Mouse (Mus musculus): ENCODE measurements at regions not wholly inside any gene's neighbourhood (a gene's known extent, or its start where the extent isn't known, plus 50 kb on each side); places are given as distances from the start of the nearest gene placed in this dataset.

DNA sequence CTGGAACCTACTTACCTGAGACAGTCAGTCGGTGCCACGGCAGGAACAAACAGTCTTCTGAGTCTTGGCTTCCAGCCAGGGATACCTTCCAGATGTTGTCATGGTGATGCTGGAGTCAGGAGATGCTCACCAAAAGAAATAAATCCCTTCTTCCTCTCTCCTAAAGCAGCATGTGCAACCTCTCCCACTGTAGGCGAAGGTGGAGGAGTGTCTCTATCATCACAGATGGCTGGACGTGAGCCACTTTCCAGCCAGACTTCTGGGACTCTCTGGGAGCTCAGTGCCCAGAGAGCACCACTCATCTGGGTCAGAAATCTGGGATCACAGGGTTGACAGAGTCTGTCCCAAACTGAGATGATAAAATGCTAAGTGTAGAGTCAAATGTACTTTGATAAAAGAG is 184.8 kb upstream of the Gjb5 start:
- Histone ChIP-seq H3K27ac (replicated peaks; ENCODE audit: low read depth, low read length) (no peak overlapping the region), H3K4me3 (ENCODE audit: insufficient read depth, low read depth, low read length) (no peak overlapping the region), H3K4me1 (ENCODE audit: control insufficient read depth, insufficient read depth, insufficient read length, low read length) (no peaks in the 10 kb centered on the region)

DNA sequence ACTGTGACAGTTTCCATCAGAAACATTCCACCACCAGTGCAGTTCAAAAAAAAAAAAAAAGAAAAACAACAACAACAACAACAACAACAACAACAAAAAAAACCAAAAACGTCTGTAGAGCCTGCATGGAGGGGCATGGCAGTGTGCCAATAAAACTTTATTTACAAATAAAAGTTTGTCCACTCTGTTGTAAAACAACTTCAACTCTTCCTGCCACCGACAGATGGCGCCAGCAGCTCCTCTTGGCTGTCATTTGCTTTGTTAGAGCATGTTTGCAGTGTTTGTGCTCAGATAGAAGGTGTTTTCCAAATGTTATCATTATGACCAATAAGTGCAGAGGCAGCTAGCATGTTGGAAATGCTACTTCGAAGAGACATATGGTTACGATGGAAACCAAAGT is 179.0 kb upstream of the Gjb5 start:
- H3K4me1 ChIP-seq (ENCODE audit: control insufficient read depth, insufficient read depth, insufficient read length, low read length) = no peaks in the 10 kb centered on the region
- no peak overlapping the region for H3K27ac ChIP-seq (replicated peaks; ENCODE audit: low read depth, low read length)
- H3K4me3 ChIP-seq (ENCODE audit: insufficient read depth, low read depth, low read length) = no peak overlapping the region

GRCm38 (mm10) chr4:127535630-127536029 is 177.6 kb upstream of the Gjb5 start:
- H3K4me1 ChIP-seq (ENCODE audit: control insufficient read depth, insufficient read depth, insufficient read length, low read length) = no peaks in the 10 kb centered on the region
- H3K27ac ChIP-seq (replicated peaks; ENCODE audit: low read depth, low read length) = no peak overlapping the region
- H3K4me3 ChIP-seq (ENCODE audit: insufficient read depth, low read depth, low read length) = no peak overlapping the region

- Histone ChIP-seq H3K27ac (replicated peaks; ENCODE audit: low read depth, low read length) (no peak overlapping the region), H3K4me1 (ENCODE audit: control insufficient read depth, insufficient read depth, insufficient read length, low read length) (no peaks in the 10 kb centered on the region), H3K4me3 (ENCODE audit: insufficient read depth, low read depth, low read length) (no peak overlapping the region)
These were observed 176.4 kb upstream of the Gjb5 start for GRCm38 (mm10) chr4:127534411-127534810.

- H3K4me1 ChIP-seq (ENCODE audit: control insufficient read depth, insufficient read depth, insufficient read length, low read length) = no peaks in the 10 kb centered on the region
- no peak overlapping the region for H3K4me3 ChIP-seq (ENCODE audit: insufficient read depth, low read depth, low read length)
- no peak overlapping the region for H3K27ac ChIP-seq (replicated peaks; ENCODE audit: low read depth, low read length)
These were observed 175.7 kb upstream of the Gjb5 start for GRCm38 (mm10) chr4:127533726-127534125.

GRCm38 (mm10) chr4:127530779-127531178 is 172.8 kb upstream of the Gjb5 start:
- Histone ChIP-seq H3K4me3 (ENCODE audit: insufficient read depth, low read depth, low read length) (no peak overlapping the region), H3K4me1 (ENCODE audit: control insufficient read depth, insufficient read depth, insufficient read length, low read length) (no peaks in the 10 kb centered on the region), H3K27ac (replicated peaks; ENCODE audit: low read depth, low read length) (no peak overlapping the region)

DNA sequence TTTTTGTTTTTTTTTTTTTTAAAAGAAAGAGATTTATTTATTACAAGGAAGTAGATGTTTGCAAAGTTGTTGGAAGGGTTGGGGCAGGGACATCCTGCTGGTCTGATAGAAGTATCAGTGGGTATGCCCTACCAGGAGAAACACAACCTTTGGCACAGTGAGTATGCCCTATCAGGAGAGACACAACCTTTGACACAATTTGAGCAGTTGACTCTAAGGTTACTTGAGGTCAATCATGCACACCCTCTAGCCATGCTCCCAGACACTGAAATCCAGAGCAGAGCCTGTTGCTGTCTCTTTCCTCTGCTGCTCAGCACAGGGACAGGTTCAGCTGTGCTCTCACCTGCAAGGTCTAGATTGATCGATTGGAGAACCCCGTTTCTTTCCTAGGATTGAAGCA is 164.2 kb upstream of the Gjb5 start:
- H3K4me3 ChIP-seq (ENCODE audit: insufficient read depth, low read depth, low read length) = no peak overlapping the region
- no peaks in the 10 kb centered on the region for H3K4me1 ChIP-seq (ENCODE audit: control insufficient read depth, insufficient read depth, insufficient read length, low read length)
- H3K27ac ChIP-seq (replicated peaks; ENCODE audit: low read depth, low read length) = no peak overlapping the region

GRCm38 (mm10) chr4:127517978-127518377 is 160.0 kb upstream of the Gjb5 start:
- Histone ChIP-seq H3K4me1 (ENCODE audit: control insufficient read depth, insufficient read depth, insufficient read length, low read length) (no peaks in the 10 kb centered on the region), H3K27ac (replicated peaks; ENCODE audit: low read depth, low read length) (no peak overlapping the region), H3K4me3 (ENCODE audit: insufficient read depth, low read depth, low read length) (no peak overlapping the region)

DNA sequence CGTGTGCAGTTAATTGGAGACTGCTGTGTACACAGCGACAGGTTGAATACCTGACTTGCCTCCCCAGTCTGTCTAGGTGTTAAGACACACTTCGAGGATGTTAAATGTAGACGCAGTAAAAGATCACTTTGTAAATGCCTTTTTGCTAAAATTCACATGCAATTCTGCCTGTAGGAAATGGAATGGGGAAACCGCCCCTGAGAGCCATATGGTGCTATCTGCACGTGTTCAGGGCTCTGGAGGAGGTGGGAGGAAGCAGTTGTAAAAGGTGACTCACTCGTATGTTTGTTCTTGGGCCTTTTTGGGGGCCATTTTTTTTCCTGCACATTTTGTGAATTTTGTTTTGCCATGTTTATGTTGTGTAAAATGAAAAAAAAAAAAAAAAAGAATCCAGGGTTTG is 159.6 kb upstream of the Gjb5 start:
- no peaks in the 10 kb centered on the region for H3K4me1 ChIP-seq (ENCODE audit: control insufficient read depth, insufficient read depth, insufficient read length, low read length)
- no peak overlapping the region for H3K4me3 ChIP-seq (ENCODE audit: insufficient read depth, low read depth, low read length)
- no peak overlapping the region for H3K27ac ChIP-seq (replicated peaks; ENCODE audit: low read depth, low read length)

GRCm38 (mm10) chr4:127509936-127510335 is 152.0 kb upstream of the Gjb5 start:
- H3K27ac ChIP-seq (replicated peaks; ENCODE audit: low read depth, low read length) = no peak overlapping the region
- no peaks in the 10 kb centered on the region for H3K4me1 ChIP-seq (ENCODE audit: control insufficient read depth, insufficient read depth, insufficient read length, low read length)
- H3K4me3 ChIP-seq (ENCODE audit: insufficient read depth, low read depth, low read length) = no peak overlapping the region

DNA sequence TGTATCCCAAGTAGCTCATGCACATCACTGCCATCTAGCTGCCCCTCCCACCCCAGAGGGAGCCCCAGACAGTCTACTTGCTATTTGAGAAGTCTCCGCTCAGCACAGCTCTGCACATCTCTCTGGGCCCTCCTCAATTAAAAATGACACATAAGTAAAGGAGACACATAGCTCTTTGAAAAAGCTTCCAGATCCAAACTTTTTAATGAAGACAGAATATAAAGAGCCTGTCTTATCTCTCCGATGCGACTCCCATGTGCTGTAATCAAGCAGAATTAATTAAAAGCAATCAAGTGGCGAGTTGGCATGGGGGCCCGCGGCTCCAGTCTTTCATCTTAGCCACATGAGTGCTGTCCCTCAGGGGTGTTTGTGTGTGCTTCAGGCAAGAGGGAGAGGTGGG is 144.6 kb upstream of the Gjb5 start:
- Histone ChIP-seq H3K4me1 (ENCODE audit: control insufficient read depth, insufficient read depth, insufficient read length, low read length) (no peaks in the 10 kb centered on the region), H3K4me3 (ENCODE audit: insufficient read depth, low read depth, low read length) (no peak overlapping the region), H3K27ac (replicated peaks; ENCODE audit: low read depth, low read length) (no peak overlapping the region)

- no peak overlapping the region for H3K4me3 ChIP-seq (ENCODE audit: insufficient read depth, low read depth, low read length)
- no peak overlapping the region for H3K27ac ChIP-seq (replicated peaks; ENCODE audit: low read depth, low read length)
- no peaks in the 10 kb centered on the region for H3K4me1 ChIP-seq (ENCODE audit: control insufficient read depth, insufficient read depth, insufficient read length, low read length)
These were observed 143.9 kb upstream of the Gjb5 start for GRCm38 (mm10) chr4:127501881-127502280.

- no peak overlapping the region for H3K27ac ChIP-seq (replicated peaks; ENCODE audit: low read depth, low read length)
- H3K4me1 ChIP-seq (ENCODE audit: control insufficient read depth, insufficient read depth, insufficient read length, low read length) = no peaks in the 10 kb centered on the region
- H3K4me3 ChIP-seq (ENCODE audit: insufficient read depth, low read depth, low read length) = no peak overlapping the region
These were observed 129.2 kb upstream of the Gjb5 start for GRCm38 (mm10) chr4:127487016-127487780.

DNA sequence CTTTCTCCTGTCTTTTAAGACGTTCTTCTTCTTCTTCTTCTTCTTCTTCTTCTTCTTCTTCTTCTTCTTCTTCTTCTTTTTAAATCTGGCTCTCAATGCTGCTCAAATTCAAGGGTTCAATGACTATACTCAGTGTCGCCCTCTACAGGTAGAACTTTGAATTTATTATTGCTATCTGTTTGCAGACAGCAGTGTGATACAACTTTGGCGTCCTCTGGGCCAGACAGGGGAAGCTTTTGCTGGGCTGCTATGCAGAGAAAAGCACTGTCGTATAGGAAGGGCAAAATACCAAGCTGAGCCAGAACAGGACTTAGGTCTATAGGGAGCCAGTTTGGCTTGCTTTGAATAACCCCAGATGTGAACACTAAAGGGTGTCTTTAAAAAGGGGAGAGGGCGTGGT is 127.3 kb upstream of the Gjb5 start:
- no peaks in the 10 kb centered on the region for H3K4me1 ChIP-seq (ENCODE audit: control insufficient read depth, insufficient read depth, insufficient read length, low read length)
- no peak overlapping the region for H3K4me3 ChIP-seq (ENCODE audit: insufficient read depth, low read depth, low read length)
- H3K27ac ChIP-seq (replicated peaks; ENCODE audit: low read depth, low read length) = no peak overlapping the region

DNA sequence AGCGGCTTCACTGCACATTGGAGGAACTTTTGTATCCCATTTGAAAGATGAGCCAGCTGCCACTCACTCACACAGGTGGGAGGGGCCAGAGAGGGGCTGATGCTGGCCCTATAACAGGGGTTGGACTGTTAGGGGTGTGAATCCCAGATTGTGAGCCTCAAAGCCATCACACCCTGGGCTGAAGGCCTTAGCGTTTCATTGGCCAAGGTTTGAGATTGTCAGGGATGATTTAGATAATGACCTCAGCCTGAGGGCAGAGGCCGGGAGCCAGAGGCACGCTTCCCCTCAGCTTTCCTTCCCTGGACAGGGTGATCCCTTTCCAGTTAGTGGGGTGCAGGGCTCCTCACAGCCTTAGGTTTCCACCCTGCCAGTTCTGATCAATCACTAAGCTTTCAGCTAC is 124.5 kb upstream of the Gjb5 start:
- Histone ChIP-seq H3K27ac (replicated peaks; ENCODE audit: low read depth, low read length) (no peak overlapping the region), H3K4me3 (ENCODE audit: insufficient read depth, low read depth, low read length) (no peak overlapping the region), H3K4me1 (ENCODE audit: control insufficient read depth, insufficient read depth, insufficient read length, low read length) (no peaks in the 10 kb centered on the region)

DNA sequence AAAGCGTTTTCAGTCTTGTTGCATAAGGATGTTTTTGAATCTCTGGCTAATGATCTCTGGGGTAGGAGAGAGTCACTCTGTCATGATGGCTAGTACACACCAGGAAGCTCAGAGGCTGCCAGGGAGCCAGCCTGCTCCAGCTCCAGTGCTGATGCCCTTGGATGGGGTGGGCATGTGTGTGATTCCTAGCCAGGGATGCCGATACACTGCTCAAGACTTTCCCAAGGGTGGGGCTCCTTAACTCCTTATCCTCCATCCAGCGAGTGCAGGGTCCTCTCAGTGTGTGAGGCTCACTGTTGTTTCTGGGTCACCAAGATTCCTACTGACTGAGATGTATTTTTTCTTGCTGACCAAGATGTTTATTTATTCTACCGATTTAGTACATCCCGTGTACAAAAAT is 122.4 kb upstream of the Gjb5 start:
- no peak overlapping the region for H3K27ac ChIP-seq (replicated peaks; ENCODE audit: low read depth, low read length)
- H3K4me1 ChIP-seq (ENCODE audit: control insufficient read depth, insufficient read depth, insufficient read length, low read length) = no peaks in the 10 kb centered on the region
- no peak overlapping the region for H3K4me3 ChIP-seq (ENCODE audit: insufficient read depth, low read depth, low read length)
